Mouse (Mus musculus) MEL (cell line): ENCODE results near the gene Aldh1a3.

Experiments
- CTCF ChIP-seq, 3 experiments: IDR thresholded peaks in 2 of 3; conservative IDR thresholded peaks in 1 of 3; 2 replicates each; pipeline ENCODE4 v1.5.1; 2011 to 2012; ENCODE audit warnings: low read length in 3 of 3, low read depth in 2 of 3, mild to moderate bottlenecking in 2 of 3, improper control_type of control experiment in 1 of 3, inconsistent platforms in 1 of 3, mixed read lengths in 1 of 3, moderate library complexity in 1 of 3; ENCODE audit not compliant: control insufficient read depth in 1 of 3, insufficient read depth in 1 of 3, poor library complexity in 1 of 3, severe bottlenecking in 1 of 3
- POLR2A ChIP-seq, 2 experiments: IDR thresholded peaks; 2 replicates each; pipeline ENCODE4 v1.6.1; 2011 to 2012; ENCODE audit warnings: low read length in 2 of 2, mild to moderate bottlenecking in 2 of 2, control low read depth in 1 of 2, improper control_type of control experiment in 1 of 2, low read depth in 1 of 2, moderate library complexity in 1 of 2; ENCODE audit not compliant: control insufficient read depth in 1 of 2, insufficient read depth in 1 of 2, poor library complexity in 1 of 2
- TCF12 ChIP-seq: IDR thresholded peaks from 2 replicates; pipeline ENCODE4 v1.6.1; 2014; ENCODE audit warnings: low read depth, mild to moderate bottlenecking, inconsistent platforms, low read length, improper control_type of control experiment, moderate library complexity
- ZC3H11A ChIP-seq: IDR thresholded peaks from 2 replicates; pipeline ENCODE4 v1.6.1; 2012; ENCODE audit warnings: low read depth, mild to moderate bottlenecking, inconsistent platforms, low read length, improper control_type of control experiment
- ZMIZ1 ChIP-seq: IDR thresholded peaks from 2 replicates; pipeline ENCODE4 v1.6.1; 2012; ENCODE audit warnings: low read depth, mild to moderate bottlenecking, inconsistent platforms, low read length, improper control_type of control experiment, moderate library complexity

DNA sequence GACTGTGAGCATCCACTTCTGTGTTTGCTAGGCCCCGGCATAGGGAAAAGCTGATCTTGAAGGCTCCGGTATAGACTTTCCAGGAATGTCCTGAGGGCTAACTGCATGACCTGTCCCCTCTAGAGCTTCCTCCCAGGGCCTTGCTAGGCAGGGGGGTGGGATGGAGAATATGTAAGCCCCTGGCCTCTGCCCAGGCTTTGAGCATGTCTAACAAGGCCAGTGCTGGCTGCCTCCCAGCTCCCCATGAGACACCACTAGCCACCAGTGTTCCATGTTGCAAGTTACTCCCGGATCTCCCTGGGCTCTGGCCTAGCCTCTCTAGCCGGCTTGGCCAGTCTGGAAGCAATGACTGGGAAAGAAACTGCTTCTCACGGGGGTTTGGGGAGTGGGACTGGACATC lies 17.4 kb upstream of the Aldh1a3 start:
- TF ChIP-seq CTCF (IDR thresholded peaks at IDR 0.05 in 2 of 3, conservative IDR thresholded peaks at IDR 0.05 in 1 of 3; ENCODE audit: control insufficient read depth in 1 of 3, insufficient read depth in 1 of 3, low read depth in 2 of 3, low read length in 3 of 3, poor library complexity in 1 of 3, severe bottlenecking in 1 of 3) (no peak), ZC3H11A (no peak), ZMIZ1 (no peak), POLR2A (IDR thresholded peaks at IDR 0.05; ENCODE audit: control insufficient read depth in 1 of 2, insufficient read depth in 1 of 2, low read depth in 1 of 2, low read length in 2 of 2, poor library complexity in 1 of 2) (no peak), TCF12 (no peak)
